Mouse (Mus musculus) stomach, embryonic 14.5 days (tissue): ENCODE results near the gene Mslnl. TPM values are rescaled to one million over a fixed set of nuclear protein-coding genes. Genes with fewer than 3 reads are reported as not detected.
A peak's percentile ranks its signal among the peaks of the same experiment; 100 is the strongest.

Experiments used
- ATAC-seq: fragments of 200-750 bp; cut with Nextera tagmentation; 2 replicates; pipeline ENCODE4 v1.8.0; 2017; ENCODE audit warnings: low read depth, moderate TSS enrichment; ENCODE audit not compliant: insufficient number of reproducible peaks, insufficient read depth, low FRiP score
- H3K27ac ChIP-seq: fragments of 300-500 bp; sonication (generic); 2 replicates; pipeline ENCODE4 v1.5.1; 2014; ENCODE audit warnings: mild to moderate bottlenecking, low read length, moderate library complexity, mixed read lengths
- H3K27me3 ChIP-seq: fragments of 300-500 bp; sonication (generic); 2 replicates; pipeline ENCODE4 v1.6.1; 2014; ENCODE audit warnings: low read length, control low read depth, mixed read lengths; ENCODE audit not compliant: control insufficient read depth, insufficient read depth
- H3K36me3 ChIP-seq: fragments of 300-500 bp; sonication (generic); 2 replicates; pipeline ENCODE4 v1.6.1; 2014; ENCODE audit warnings: mild to moderate bottlenecking, control low read depth, low read length, moderate library complexity, mixed read lengths; ENCODE audit not compliant: control insufficient read depth, insufficient read depth
- H3K4me1 ChIP-seq: fragments of 300-500 bp; sonication (generic); 2 replicates; pipeline ENCODE4 v1.6.1; 2014; ENCODE audit warnings: low read length, control low read depth, mixed read lengths; ENCODE audit not compliant: control insufficient read depth, insufficient read depth
- H3K4me2 ChIP-seq: fragments of 300-500 bp; sonication (generic); replicated peaks from 2 replicates; pipeline ENCODE4 v1.6.1; 2014; ENCODE audit warnings: low read depth, low read length, control low read depth
- H3K4me3 ChIP-seq: fragments of 300-500 bp; sonication (generic); 2 replicates; pipeline ENCODE4 v1.5.1; 2014; ENCODE audit warnings: low read depth, low read length, control low read depth
- H3K9ac ChIP-seq: fragments of 300-500 bp; sonication (generic); replicated peaks from 2 replicates; pipeline ENCODE4 v1.6.1; 2014; ENCODE audit warnings: low read depth, mild to moderate bottlenecking, control low read depth, low read length, moderate library complexity, mixed read lengths
- H3K9me3 ChIP-seq: fragments of 300-500 bp; sonication (generic); 2 replicates; pipeline ENCODE4 v1.6.1; 2016; ENCODE audit warnings: low read depth, low read length, control low read depth; ENCODE audit not compliant: control insufficient read depth
- WGBS: fragments of 180-500 bp; shearing (Covaris S2); extraction: QIAGEN DNeasy Blood & Tissue Kit; methylation state at CpG from one replicate; pipeline ENCODE4 v1.1.7; 2014; 5-methylcytosine and 5-hydroxymethylcytosine counted together
- polyA plus RNA-seq: library from polyadenylated mRNA; unstranded; fragments of >200 nt; fragmentation: Nextera tagmentation; extraction: Ambion mirVana; gene quantifications from 2 replicates; pipeline ENCODE4 v1.2.1, GENCODE M21; 2014

Mslnl gene
- polyA plus RNA-seq, 1 experiment from 2014 or later = not detected

- no peaks in the 10 kb centered on the region for H3K36me3 ChIP-seq
- no peak overlapping the region for H3K4me2 ChIP-seq
- no peak overlapping the region for H3K9ac ChIP-seq
- H3K4me1 ChIP-seq = no peaks in the 10 kb centered on the region
- no peaks in the 10 kb centered on the region for H3K9me3 ChIP-seq
- no peak overlapping the region for H3K27ac ChIP-seq
- H3K27me3 ChIP-seq = no peaks in the 10 kb centered on the region
- no peak for ATAC-seq
- H3K4me3 ChIP-seq = no peak overlapping the region
- WGBS = 30% methylated on average over 3 of the region's 3 CpGs
Measured at GRCm38 (mm10) chr17:25762591-25762990, 26.7 kb downstream of the Mslnl start.

GRCm38 (mm10) chr17:25765886-25766285 is 30.0 kb downstream of the Mslnl start:
- Histone ChIP-seq H3K9ac (no peak overlapping the region), H3K4me3 (no peak overlapping the region), H3K36me3 (no peaks in the 10 kb centered on the region), H3K9me3 (no peaks in the 10 kb centered on the region), H3K4me1 (no peaks in the 10 kb centered on the region), H3K27ac (no peak overlapping the region), H3K4me2 (no peak overlapping the region), H3K27me3 (no peaks in the 10 kb centered on the region)
- WGBS = 68% methylated on average over 5 of the region's 5 CpGs
- ATAC-seq = no peak

- Histone ChIP-seq H3K4me1 (no peaks in the 10 kb centered on the region; the same call in 1 of the 2 replicates), H3K4me2 (no peak overlapping the region), H3K36me3 (no peaks in the 10 kb centered on the region), H3K27me3 (no peaks in the 10 kb centered on the region), H3K9me3 (no peaks in the 10 kb centered on the region), H3K4me3 (no peak overlapping the region), H3K27ac (no peak overlapping the region), H3K9ac (no peak overlapping the region)
- WGBS = 55% methylated on average over 9 of the region's 9 CpGs
- no peak for ATAC-seq
Measured at GRCm38 (mm10) chr17:25769331-25769730, 33.5 kb downstream of the Mslnl start.

- no peaks in the 10 kb centered on the region; the same call in 1 of the 2 replicates for H3K36me3 ChIP-seq
- no peaks in the 10 kb centered on the region for H3K9me3 ChIP-seq
- H3K9ac ChIP-seq = peak within 1 kb of the TSS; percentile 50
- peak within 1 kb of the TSS; percentile 73 for H3K4me2 ChIP-seq
- peak within 1 kb of the TSS; percentile 58 for H3K4me3 ChIP-seq
- WGBS = under 1% methylated on average over 37 of the region's 37 CpGs
- peak; percentile 86 for ATAC-seq
- no peak within 1 kb of the TSS for H3K27ac ChIP-seq
- H3K27me3 ChIP-seq = no peaks in the 10 kb centered on the region
- H3K4me1 ChIP-seq = no peaks in the 10 kb centered on the region; the same call in 1 of the 2 replicates
Measured at GRCm38 (mm10) chr17:25773549-25774120, 37.8 kb downstream of the Mslnl start, which contains the start of gene Narfl. Narfl (plus strand) TSS chr17:25773776.

- Histone ChIP-seq H3K4me2 (no peak overlapping the region), H3K27ac (no peak overlapping the region), H3K9ac (no peak overlapping the region), H3K36me3 (peaks cover 3% of the 10 kb centered on the region; the same call in 1 of the 2 replicates), H3K9me3 (no peaks in the 10 kb centered on the region), H3K4me3 (no peak overlapping the region), H3K4me1 (no peaks in the 10 kb centered on the region; the same call in 1 of the 2 replicates), H3K27me3 (no peaks in the 10 kb centered on the region)
- no peak for ATAC-seq
- 83% methylated on average over 10 of the region's 10 CpGs for WGBS
Measured at GRCm38 (mm10) chr17:25775318-25776062, 39.6 kb downstream of the Mslnl start.

- H3K9ac ChIP-seq = no peak overlapping the region
- H3K4me2 ChIP-seq = no peak overlapping the region
- no peak overlapping the region for H3K27ac ChIP-seq
- H3K9me3 ChIP-seq = no peaks in the 10 kb centered on the region
- H3K4me3 ChIP-seq = no peak overlapping the region
- H3K36me3 ChIP-seq = peaks cover 23% of the 10 kb centered on the region
- no peak for ATAC-seq
- H3K4me1 ChIP-seq = no peaks in the 10 kb centered on the region; the same call in 1 of the 2 replicates
- no peaks in the 10 kb centered on the region for H3K27me3 ChIP-seq
- WGBS = 91% methylated on average over 5 of the region's 5 CpGs
Measured at GRCm38 (mm10) chr17:25777948-25778347, 42.1 kb downstream of the Mslnl start.

- Histone ChIP-seq H3K4me1 (peaks cover 8% of the 10 kb centered on the region), H3K27me3 (no peaks in the 10 kb centered on the region), H3K36me3 (peaks cover 28% of the 10 kb centered on the region), H3K27ac (no peak overlapping the region), H3K9me3 (no peaks in the 10 kb centered on the region), H3K4me3 (no peak overlapping the region), H3K9ac (no peak overlapping the region), H3K4me2 (no peak overlapping the region)
- WGBS = 62% methylated on average over 6 of the region's 6 CpGs
- ATAC-seq = no peak
Measured at GRCm38 (mm10) chr17:25781339-25781738, 45.5 kb downstream of the Mslnl start.

- Histone ChIP-seq H3K36me3 (peaks cover 28% of the 10 kb centered on the region), H3K4me1 (peaks cover 8% of the 10 kb centered on the region), H3K4me3 (no peak overlapping the region), H3K4me2 (no peak overlapping the region), H3K27ac (no peak overlapping the region), H3K27me3 (no peaks in the 10 kb centered on the region), H3K9ac (no peak overlapping the region), H3K9me3 (no peaks in the 10 kb centered on the region)
- no peak for ATAC-seq
- 74% methylated on average over 7 of the region's 7 CpGs for WGBS
Measured at GRCm38 (mm10) chr17:25783086-25783485, 47.2 kb downstream of the Mslnl start.
